Mouse (Mus musculus) ES-E14 (cell line): ENCODE measurements around the gene Rps6kl1.

Experiments used
- CHD2 ChIP-seq: IDR thresholded peaks from 2 replicates; pipeline ENCODE4 v1.6.1; 2014; ENCODE audit warnings: mild to moderate bottlenecking, low read depth, low read length, inconsistent platforms
- HCFC1 ChIP-seq: IDR thresholded peaks from 2 replicates; pipeline ENCODE4 v1.6.1; 2012; ENCODE audit warnings: low read length, inconsistent platforms, borderline replicate concordance; ENCODE audit not compliant: insufficient read depth
- MAFK ChIP-seq: IDR thresholded peaks from 2 replicates; pipeline ENCODE4 v1.6.1; 2014; ENCODE audit warnings: mild to moderate bottlenecking, low read depth, low read length, inconsistent platforms; ENCODE audit not compliant: insufficient read depth
- ZC3H11A ChIP-seq: IDR thresholded peaks from 2 replicates; pipeline ENCODE4 v1.6.1; 2012; ENCODE audit warnings: low read depth, mild to moderate bottlenecking, inconsistent platforms, low read length, borderline replicate concordance
- ZNF384 ChIP-seq: IDR thresholded peaks from 2 replicates; pipeline ENCODE4 v1.6.1; 2012; ENCODE audit warnings: low read depth, low read length, inconsistent platforms

DNA sequence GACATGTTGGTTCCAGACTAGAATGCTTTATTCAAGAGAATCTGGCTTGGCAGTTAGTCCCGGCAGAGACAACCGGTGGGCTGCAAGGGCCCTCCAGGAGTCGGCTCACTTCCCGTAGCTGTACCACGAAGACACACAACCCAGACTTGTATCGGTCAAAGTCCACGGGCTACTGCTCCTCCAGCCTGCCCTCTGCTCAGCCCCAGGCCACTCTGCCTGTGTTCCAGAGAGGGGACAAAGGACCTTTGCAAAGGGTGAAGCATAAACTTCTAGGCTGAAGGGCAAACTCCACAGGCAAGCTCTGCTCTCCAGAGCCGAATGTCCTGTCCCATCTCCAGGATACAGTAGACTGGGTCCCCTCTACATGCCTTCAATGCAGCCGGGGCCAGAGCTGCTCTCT, 15.6 kb upstream of the Rps6kl1 start:
- TF ChIP-seq MAFK (no peak), CHD2 (no peak), ZC3H11A (no peak), HCFC1 (no peak), ZNF384 (no peak)
